Mouse (Mus musculus): ENCODE measurements at regions not wholly inside any gene's neighbourhood (a gene's known extent, or its start where the extent isn't known, plus 50 kb on each side); places are given as distances from the start of the nearest gene placed in this dataset. TPM values are rescaled to one million over a fixed set of nuclear protein-coding genes. Genes with fewer than 3 reads are reported as not detected.

Small RNA genes in the stretch of these regions (microRNA-seq; reads per million reads assigned to microRNA genes)
- not detected for gene Gm24591
